In genomic region chr17:23843812-23844273, GRCm38 (mm10) we compare ENCODE assay signal across 9 mouse cellular contexts. TPM values are rescaled to one million over a fixed set of nuclear protein-coding genes. Genes with fewer than 3 reads are reported as not detected.
A peak's percentile ranks its signal among the peaks of the same experiment; 100 is the strongest.
DNase-seq lines count a peak whose midpoint lies in the region; ATAC-seq and TF ChIP-seq lines count a peak whose summit lies in the region.
"Had no signal": no experiment of that assay in that cellular context is flagged by ENCODE, and none has a peak within 500 bp of the region (broad histone marks: within the 10 kb centered on the region; RNA-seq: fewer than 3 reads in every experiment).

Gene Prss32 (plus strand): TSS chr17:23843855.
Gene Prss41 (minus strand): TSS chr17:23844172.

- H3K27me3 ChIP-seq in hindbrain, embryonic 11.5 days (ENCODE audit: control insufficient read depth, insufficient read depth, low read length), result no peaks in the 10 kb centered on the region
- H3K27me3 ChIP-seq in limb, embryonic 13.5 days, result no peaks in the 10 kb centered on the region
- peaks cover 20% of the 10 kb centered on the region; the same call in 1 of the 2 replicates for H3K27me3 ChIP-seq in midbrain, embryonic 12.5 days
- H3K27me3 ChIP-seq in stomach, postnatal 0 days (ENCODE audit: control insufficient read depth, insufficient read depth, low read length), result no peaks in the 10 kb centered on the region

- TF ChIP-seq EP300 in stomach, postnatal 0 days (optimal IDR thresholded peaks at IDR 0.05), result no peak

- no peak within 1 kb of the TSS for H3K27ac ChIP-seq in bone marrow macrophage, adult 2 months (ENCODE audit: insufficient read depth, low read depth, low read length)
- H3K27ac ChIP-seq in hindbrain, embryonic 11.5 days (ENCODE audit: low read depth, low read length), result no peak within 1 kb of the TSS
- no peak within 1 kb of the TSS for H3K27ac ChIP-seq in limb, embryonic 13.5 days
- H3K27ac ChIP-seq in midbrain, embryonic 12.5 days (replicated peaks), result no peak within 1 kb of the TSS
- H3K27ac ChIP-seq in stomach, postnatal 0 days (replicated peaks), result no peak within 1 kb of the TSS

- TF ChIP-seq CTCF in bone marrow macrophage, adult 2 months (IDR thresholded peaks at IDR 0.05; ENCODE audit: low read depth, low read length), result peak; percentile 59; the same call in 1 of the 2 replicates
- TF ChIP-seq CTCF in stomach, postnatal 0 days (IDR thresholded peaks at IDR 0.05; ENCODE audit: low read depth), result peak; percentile 74

- H3K9me3 ChIP-seq in hindbrain, embryonic 11.5 days (ENCODE audit: control insufficient read depth, low read length), result no peaks in the 10 kb centered on the region
- H3K9me3 ChIP-seq in limb, embryonic 13.5 days, result no peaks in the 10 kb centered on the region
- H3K9me3 ChIP-seq in midbrain, embryonic 12.5 days, result no peaks in the 10 kb centered on the region
- H3K9me3 ChIP-seq in stomach, postnatal 0 days (ENCODE audit: control insufficient read depth, low read length), result no peaks in the 10 kb centered on the region

- 14% methylated on average over 19 of the region's 19 CpGs for WGBS in hindbrain, embryonic 11.5 days
- WGBS in limb, embryonic 13.5 days, result 17% methylated on average over 19 of the region's 19 CpGs
- 14% methylated on average over 19 of the region's 19 CpGs for WGBS in midbrain, embryonic 12.5 days
- 18% methylated on average over 19 of the region's 19 CpGs for WGBS in stomach, postnatal 0 days

- H3K4me2 ChIP-seq in hindbrain, embryonic 11.5 days (replicated peaks; ENCODE audit: low read depth, low read length), result peak within 1 kb of the TSS; percentile 27
- peak within 1 kb of the TSS; percentile 52 for H3K4me2 ChIP-seq in limb, embryonic 13.5 days (replicated peaks)
- H3K4me2 ChIP-seq in midbrain, embryonic 12.5 days (replicated peaks), result peak within 1 kb of the TSS; percentile 38
- H3K4me2 ChIP-seq in stomach, postnatal 0 days (replicated peaks; ENCODE audit: low read depth), result no peak within 1 kb of the TSS

- H3K36me3 ChIP-seq in hindbrain, embryonic 11.5 days (ENCODE audit: control insufficient read depth, insufficient read depth, low read length), result no peaks in the 10 kb centered on the region
- H3K36me3 ChIP-seq in limb, embryonic 13.5 days, result no peaks in the 10 kb centered on the region
- H3K36me3 ChIP-seq in midbrain, embryonic 12.5 days, result no peaks in the 10 kb centered on the region
- H3K36me3 ChIP-seq in stomach, postnatal 0 days (ENCODE audit: control insufficient read depth, insufficient read depth, low read length), result no peaks in the 10 kb centered on the region

- no peak for TF ChIP-seq POLR2A in bone marrow macrophage, adult 2 months (IDR thresholded peaks at IDR 0.05; ENCODE audit: borderline replicate concordance, low read depth, low read length)

- DNase-seq in adrenal gland, adult (ENCODE audit: inconsistent age in 2 of 2, low spot score in 1 of 2), result peak; percentile 68 to 86
- DNase-seq in adrenal gland, adult 8-10 months, result no peak
- peak; percentile 71 for DNase-seq in hindbrain, embryonic 11.5 days (ENCODE audit: low spot score)
- DNase-seq in stomach, postnatal 0 days (ENCODE audit: low spot score), result peak; percentile 73

- no peak within 1 kb of the TSS for H3K4me3 ChIP-seq in bone marrow macrophage, adult 2 months (ENCODE audit: insufficient read depth, low read length)
- 0 out of 2 replicates have a peak within 1 kb of the TSS, but pooled peaks have one; percentile 14 for H3K4me3 ChIP-seq in hindbrain, embryonic 11.5 days (ENCODE audit: low read depth, low read length)
- peak within 1 kb of the TSS; percentile 26 for H3K4me3 ChIP-seq in limb, embryonic 13.5 days
- peak within 1 kb of the TSS; percentile 19; the same call in 1 of the 2 replicates for H3K4me3 ChIP-seq in midbrain, embryonic 12.5 days
- H3K4me3 ChIP-seq in stomach, postnatal 0 days (ENCODE audit: low read depth, low read length), result no peak within 1 kb of the TSS

- H3K4me1 ChIP-seq in bone marrow macrophage, adult 2 months (ENCODE audit: control insufficient read depth, insufficient read depth, low read length), result no peaks in the 10 kb centered on the region
- H3K4me1 ChIP-seq in hindbrain, embryonic 11.5 days (replicated peaks; ENCODE audit: control insufficient read depth, insufficient read depth, low read length), result no peaks in the 10 kb centered on the region
- H3K4me1 ChIP-seq in limb, embryonic 13.5 days, result no peaks in the 10 kb centered on the region
- H3K4me1 ChIP-seq in midbrain, embryonic 12.5 days, result no peaks in the 10 kb centered on the region
- no peaks in the 10 kb centered on the region for H3K4me1 ChIP-seq in stomach, postnatal 0 days (replicated peaks; ENCODE audit: control insufficient read depth, insufficient read depth)

- peak; percentile 64 for ATAC-seq in erythroblast, adult 5-6 weeks (replicated peaks; ENCODE audit: low FRiP score, poor library complexity, severe bottlenecking)
- peak; percentile 38; the same call in 1 of the 2 replicates for ATAC-seq in hindbrain, embryonic 11.5 days (ENCODE audit: low FRiP score)
- no peak for ATAC-seq in limb, embryonic 13.5 days (ENCODE audit: low FRiP score, low read depth)
- 0 out of 2 replicates have a peak, but pooled peaks have one; percentile 47 for ATAC-seq in midbrain, embryonic 12.5 days (ENCODE audit: low FRiP score, low read depth)
- peak; percentile 63 for ATAC-seq in stomach, postnatal 0 days (ENCODE audit: low FRiP score, low TSS enrichment)

- no peak within 1 kb of the TSS for H3K9ac ChIP-seq in hindbrain, embryonic 11.5 days (ENCODE audit: low read depth, low read length)
- no peak within 1 kb of the TSS for H3K9ac ChIP-seq in limb, embryonic 13.5 days
- no peak within 1 kb of the TSS for H3K9ac ChIP-seq in midbrain, embryonic 12.5 days (replicated peaks)
- no peak within 1 kb of the TSS for H3K9ac ChIP-seq in stomach, postnatal 0 days (ENCODE audit: low read length)

RNA-seq across cellular contexts. Expression of gene Prss32, which starts in this region (rescaled TPM):
- total RNA-seq in adrenal gland, adult 8-10 months (2022), result not detected
- polyA plus RNA-seq in bone marrow macrophage, adult 2 months (2012; ENCODE audit: insufficient read depth, insufficient read length, missing spikeins), result not detected in 2 replicates
- not detected in 2 replicates for total RNA-seq in erythroblast, adult 5-6 weeks (2015; ENCODE audit: low replicate concordance)
- not detected in 2 replicates for total RNA-seq in erythroblast, adult 5-6 weeks (2017; ENCODE audit: low replicate concordance)
- polyA plus RNA-seq in hindbrain, embryonic 11.5 days (2014; fragmentation: Nextera tagmentation; extraction: Ambion mirVana), result not detected in 2 replicates
- polyA plus RNA-seq in limb, embryonic 13.5 days (2015; fragmentation: Nextera tagmentation; extraction: Ambion mirVana), result not detected in 2 replicates
- polyA plus RNA-seq in midbrain, embryonic 12.5 days (2016; fragmentation: Nextera tagmentation; extraction: Ambion mirVana), result not detected in 2 replicates
- polyA plus RNA-seq in stomach, postnatal 0 days (2015; fragmentation: Nextera tagmentation; extraction: Ambion mirVana), result 13.6 and 14.8 TPM in 2 replicates
- total RNA-seq: left cerebral cortex, postnatal 10 days had no signal

RNA-seq across cellular contexts. Expression of gene Prss41, which starts in this region (rescaled TPM):
- total RNA-seq in adrenal gland, adult 8-10 months (2022), result 1 to 10 TPM in 3 of 4 experiments, under 1 TPM in 1; 0.56 to 1.8 (median 1.4) TPM
- not detected in 2 replicates for polyA plus RNA-seq in bone marrow macrophage, adult 2 months (2012; ENCODE audit: insufficient read depth, insufficient read length, missing spikeins)
- not detected in 2 replicates for total RNA-seq in erythroblast, adult 5-6 weeks (2015; ENCODE audit: low replicate concordance)
- not detected in 2 replicates for total RNA-seq in erythroblast, adult 5-6 weeks (2017; ENCODE audit: low replicate concordance)
- 0.92 and 1.6 TPM in 2 replicates for polyA plus RNA-seq in hindbrain, embryonic 11.5 days (2014; fragmentation: Nextera tagmentation; extraction: Ambion mirVana)
- 1.7 and 2.4 TPM in 2 replicates for polyA plus RNA-seq in limb, embryonic 13.5 days (2015; fragmentation: Nextera tagmentation; extraction: Ambion mirVana)
- 0.82 and 0.91 TPM in 2 replicates for polyA plus RNA-seq in midbrain, embryonic 12.5 days (2016; fragmentation: Nextera tagmentation; extraction: Ambion mirVana)
- 0.88 and 0.90 TPM in 2 replicates for polyA plus RNA-seq in stomach, postnatal 0 days (2015; fragmentation: Nextera tagmentation; extraction: Ambion mirVana)

Comparison
In these comparisons a context has a peak if more than half of its experiments do, and no peak if none do; other contexts are left out.
1. RNA of gene Prss32 (polyA plus RNA-seq): 13.6 to 14.8 TPM in stomach, postnatal 0 days; not detected in bone marrow macrophage, adult 2 months, not detected in hindbrain, embryonic 11.5 days, not detected in limb, embryonic 13.5 days and not detected in midbrain, embryonic 12.5 days; every median in the first group is over 10 times any median in the second.
2. Peak in ATAC-seq in erythroblast, adult 5-6 weeks; RNA of the genes that start here not detected or under 1 TPM.
3. Peak in ATAC-seq, H3K4me3 ChIP-seq and H3K4me2 ChIP-seq in midbrain, embryonic 12.5 days; RNA of the genes that start here not detected or under 1 TPM.
4. H3K4me3 ChIP-seq: peak in hindbrain, embryonic 11.5 days (single experiment) and limb, embryonic 13.5 days (single experiment); none in bone marrow macrophage, adult 2 months (single experiment) and stomach, postnatal 0 days (single experiment).